Mouse (Mus musculus): ENCODE measurements around the gene Oxct1. TPM values are rescaled to one million over a fixed set of nuclear protein-coding genes. Genes with fewer than 3 reads are reported as not detected.

Gene Oxct1
- polyA plus RNA-seq, 2 experiments = 75.4 to 255 TPM

DNA sequence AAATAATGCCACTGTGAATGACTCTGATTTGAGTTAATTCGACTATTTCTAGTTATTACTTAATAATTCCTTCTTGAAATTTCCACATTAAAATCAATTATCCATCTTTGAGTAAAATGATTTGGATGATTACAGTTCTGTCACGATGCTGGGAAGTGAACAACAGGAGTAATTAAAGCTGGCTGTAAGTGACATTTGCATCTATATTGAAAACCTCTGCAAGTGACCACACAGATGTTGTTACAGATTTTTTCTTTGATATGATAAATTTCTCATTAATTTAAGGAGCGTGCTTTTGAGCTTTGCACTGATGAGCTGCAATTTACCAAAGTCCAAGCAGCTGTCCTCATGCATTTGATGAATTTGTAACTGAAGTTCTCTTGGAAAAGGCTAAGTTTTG lies 64.4 kb downstream of the Oxct1 start:
- 77% methylated on average over 3 of the region's 3 CpGs for whole genome bisulfite sequencing
- no peak for ATAC-seq (ENCODE audit: low FRiP score, low read depth)
- Histone ChIP-seq H3K27ac (replicated peaks; ENCODE audit: low read depth, low read length) (no peak overlapping the region), H3K4me3 (replicated peaks; ENCODE audit: low read length) (no peak overlapping the region), H3K9ac (ENCODE audit: low read depth, low read length, severe bottlenecking) (no peak overlapping the region), H3K4me2 (replicated peaks; ENCODE audit: low read depth, low read length, severe bottlenecking) (no peak overlapping the region), H3K4me1 (ENCODE audit: control insufficient read depth, insufficient read depth, low read length) (no peaks in the 10 kb centered on the region), H3K27me3 (ENCODE audit: control insufficient read depth, insufficient read depth, low read length) (no peaks in the 10 kb centered on the region), H3K36me3 (ENCODE audit: control insufficient read depth, insufficient read depth, low read length) (peaks cover 24% of the 10 kb centered on the region), H3K9me3 (ENCODE audit: control insufficient read depth, low read length) (no peaks in the 10 kb centered on the region)
- no peak for TF ChIP-seq POLR2A (IDR thresholded peaks at IDR 0.05; ENCODE audit: borderline replicate concordance, extremely low read depth, insufficient read depth, insufficient read length)
- DNase-seq (ENCODE audit: low spot score) = no peak

DNA sequence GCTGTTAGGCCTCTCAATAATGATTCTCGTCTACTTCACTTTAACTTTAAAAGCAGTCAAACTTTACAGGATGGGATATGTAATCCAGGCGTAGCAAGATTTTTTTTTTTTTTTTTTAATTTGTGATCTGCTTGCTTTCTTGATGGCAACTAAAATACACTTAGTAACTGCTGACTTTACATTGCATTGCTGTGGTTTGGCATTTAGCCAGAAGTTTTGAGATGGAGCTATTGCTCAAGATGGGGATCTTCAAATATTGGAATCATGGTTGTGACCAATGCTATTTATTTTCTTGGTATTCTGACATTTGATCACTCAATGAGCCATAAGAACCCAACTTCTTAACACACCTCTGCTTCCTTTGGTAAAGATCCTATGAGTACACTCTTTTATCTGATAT lies 66.4 kb downstream of the Oxct1 start:
- no peak overlapping the region for H3K4me2 ChIP-seq (replicated peaks; ENCODE audit: low read depth, low read length, severe bottlenecking)
- no peaks in the 10 kb centered on the region for H3K27me3 ChIP-seq (ENCODE audit: control insufficient read depth, insufficient read depth, low read length)
- no peaks in the 10 kb centered on the region for H3K9me3 ChIP-seq (ENCODE audit: control insufficient read depth, low read length)
- ATAC-seq (ENCODE audit: low FRiP score, low read depth) (no peak), DNase-seq (ENCODE audit: low spot score) (no peak)
- no peak for TF ChIP-seq POLR2A (IDR thresholded peaks at IDR 0.05; ENCODE audit: borderline replicate concordance, extremely low read depth, insufficient read depth, insufficient read length)
- peaks cover 37% of the 10 kb centered on the region for H3K36me3 ChIP-seq (ENCODE audit: control insufficient read depth, insufficient read depth, low read length)
- H3K27ac ChIP-seq (replicated peaks; ENCODE audit: low read depth, low read length) = no peak overlapping the region
- 83% methylated on average over 2 of the region's 2 CpGs for WGBS
- H3K4me1 ChIP-seq (ENCODE audit: control insufficient read depth, insufficient read depth, low read length) = no peaks in the 10 kb centered on the region
- no peak overlapping the region for H3K4me3 ChIP-seq (replicated peaks; ENCODE audit: low read length)
- no peak overlapping the region for H3K9ac ChIP-seq (ENCODE audit: low read depth, low read length, severe bottlenecking)

GRCm38 (mm10) chr15:4100341-4100921 lies 74.2 kb downstream of the Oxct1 start:
- ATAC-seq (ENCODE audit: low FRiP score, low read depth) (no peak), DNase-seq (ENCODE audit: low spot score) (no peak)
- H3K4me1 ChIP-seq (ENCODE audit: control insufficient read depth, insufficient read depth, low read length) = no peaks in the 10 kb centered on the region
- H3K9ac ChIP-seq (ENCODE audit: low read depth, low read length, severe bottlenecking) = no peak overlapping the region
- H3K27ac ChIP-seq (replicated peaks; ENCODE audit: low read depth, low read length) = no peak overlapping the region
- no peak overlapping the region for H3K4me3 ChIP-seq (replicated peaks; ENCODE audit: low read length)
- no peaks in the 10 kb centered on the region for H3K9me3 ChIP-seq (ENCODE audit: control insufficient read depth, low read length)
- no peak overlapping the region for H3K4me2 ChIP-seq (replicated peaks; ENCODE audit: low read depth, low read length, severe bottlenecking)
- H3K27me3 ChIP-seq (ENCODE audit: control insufficient read depth, insufficient read depth, low read length) = no peaks in the 10 kb centered on the region
- TF ChIP-seq POLR2A (IDR thresholded peaks at IDR 0.05; ENCODE audit: borderline replicate concordance, extremely low read depth, insufficient read depth, insufficient read length) = no peak
- WGBS = 89% methylated on average over 10 of the region's 10 CpGs
- peaks cover 56% of the 10 kb centered on the region for H3K36me3 ChIP-seq (ENCODE audit: control insufficient read depth, insufficient read depth, low read length)

DNA sequence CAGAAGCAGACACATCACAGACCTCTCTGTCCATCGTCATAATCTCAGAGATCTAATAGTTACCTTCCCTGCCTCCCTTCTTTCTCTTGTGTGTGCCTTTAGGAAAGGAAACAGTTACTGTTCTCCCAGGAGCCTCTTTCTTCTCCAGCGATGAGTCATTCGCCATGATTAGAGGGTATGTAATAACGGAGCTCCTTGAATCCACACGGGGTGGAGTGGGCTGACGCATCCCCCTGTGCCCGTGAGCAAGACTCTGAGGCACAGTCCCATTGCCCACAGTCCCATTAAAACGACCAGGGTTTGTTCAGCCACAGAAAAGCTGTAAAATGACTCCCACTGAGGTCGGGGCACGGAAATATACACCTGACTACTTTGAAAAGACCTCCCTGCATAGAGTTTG lies 74.8 kb downstream of the Oxct1 start:
- 58% methylated on average over 10 of the region's 10 CpGs for WGBS
- Histone ChIP-seq H3K4me2 (replicated peaks; ENCODE audit: low read depth, low read length, severe bottlenecking) (no peak overlapping the region), H3K4me3 (replicated peaks; ENCODE audit: low read length) (no peak overlapping the region), H3K9me3 (ENCODE audit: control insufficient read depth, low read length) (no peaks in the 10 kb centered on the region), H3K4me1 (ENCODE audit: control insufficient read depth, insufficient read depth, low read length) (no peaks in the 10 kb centered on the region), H3K9ac (ENCODE audit: low read depth, low read length, severe bottlenecking) (no peak overlapping the region), H3K36me3 (ENCODE audit: control insufficient read depth, insufficient read depth, low read length) (peaks cover 52% of the 10 kb centered on the region), H3K27me3 (ENCODE audit: control insufficient read depth, insufficient read depth, low read length) (no peaks in the 10 kb centered on the region), H3K27ac (replicated peaks; ENCODE audit: low read depth, low read length) (no peak overlapping the region)
- DNase-seq (ENCODE audit: low spot score) (no peak), ATAC-seq (ENCODE audit: low FRiP score, low read depth) (no peak)
- no peak for TF ChIP-seq POLR2A (IDR thresholded peaks at IDR 0.05; ENCODE audit: borderline replicate concordance, extremely low read depth, insufficient read depth, insufficient read length)

DNA sequence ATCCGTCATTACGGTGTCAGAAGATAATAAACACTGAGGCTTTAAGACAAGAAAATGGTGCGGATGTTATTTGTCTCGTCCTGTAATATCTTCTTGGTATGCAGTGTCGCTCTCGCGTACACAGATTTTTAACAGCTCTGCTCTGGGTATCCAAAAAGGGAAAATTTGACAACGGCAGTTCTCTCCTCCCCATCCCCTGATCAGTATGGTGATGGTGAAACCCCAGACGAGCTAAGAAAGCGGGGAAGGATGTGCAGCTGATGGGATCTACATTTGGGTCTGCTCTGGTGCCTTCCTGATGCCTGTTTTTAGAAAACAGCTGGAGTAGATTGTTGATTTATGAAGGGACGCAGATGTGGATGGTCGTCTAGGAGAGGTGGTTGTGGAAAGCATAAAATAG lies 78.1 kb downstream of the Oxct1 start:
- 65% methylated on average over 12 of the region's 12 CpGs for WGBS
- H3K27ac ChIP-seq (replicated peaks; ENCODE audit: low read depth, low read length) = no peak overlapping the region
- H3K9ac ChIP-seq (ENCODE audit: low read depth, low read length, severe bottlenecking) = no peak overlapping the region
- no peaks in the 10 kb centered on the region for H3K9me3 ChIP-seq (ENCODE audit: control insufficient read depth, low read length)
- H3K4me1 ChIP-seq (ENCODE audit: control insufficient read depth, insufficient read depth, low read length) = no peaks in the 10 kb centered on the region
- H3K4me2 ChIP-seq (replicated peaks; ENCODE audit: low read depth, low read length, severe bottlenecking) = no peak overlapping the region
- no peak for TF ChIP-seq POLR2A (IDR thresholded peaks at IDR 0.05; ENCODE audit: borderline replicate concordance, extremely low read depth, insufficient read depth, insufficient read length)
- no peak for ATAC-seq (ENCODE audit: low FRiP score, low read depth)
- DNase-seq (ENCODE audit: low spot score) = no peak
- peaks cover 31% of the 10 kb centered on the region for H3K36me3 ChIP-seq (ENCODE audit: control insufficient read depth, insufficient read depth, low read length)
- H3K4me3 ChIP-seq (replicated peaks; ENCODE audit: low read length) = no peak overlapping the region
- no peaks in the 10 kb centered on the region for H3K27me3 ChIP-seq (ENCODE audit: control insufficient read depth, insufficient read depth, low read length)

DNA sequence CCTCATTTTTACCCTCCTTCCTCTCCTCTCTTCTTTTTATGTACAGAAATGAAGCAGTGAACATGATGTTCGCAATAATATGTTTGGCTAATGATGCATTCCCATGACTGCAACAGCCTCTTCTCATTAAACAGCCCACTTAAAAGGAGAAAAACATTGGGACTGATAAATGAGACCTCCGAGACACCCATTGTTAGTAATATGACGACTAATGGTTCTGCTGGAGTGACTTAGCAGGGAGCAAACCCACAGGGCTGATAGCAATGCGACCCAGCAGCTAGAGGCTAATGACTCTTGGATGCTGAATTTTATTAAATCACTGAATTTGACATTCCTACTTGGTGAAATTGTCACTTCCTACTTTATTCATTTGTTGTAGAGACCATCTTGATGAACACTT lies 79.3 kb downstream of the Oxct1 start:
- ATAC-seq (ENCODE audit: low FRiP score, low read depth) (no peak), DNase-seq (ENCODE audit: low spot score) (no peak)
- Histone ChIP-seq H3K9me3 (ENCODE audit: control insufficient read depth, low read length) (no peaks in the 10 kb centered on the region), H3K4me3 (replicated peaks; ENCODE audit: low read length) (no peak overlapping the region), H3K9ac (ENCODE audit: low read depth, low read length, severe bottlenecking) (no peak overlapping the region), H3K36me3 (ENCODE audit: control insufficient read depth, insufficient read depth, low read length) (peaks cover 28% of the 10 kb centered on the region), H3K4me2 (replicated peaks; ENCODE audit: low read depth, low read length, severe bottlenecking) (no peak overlapping the region), H3K27me3 (ENCODE audit: control insufficient read depth, insufficient read depth, low read length) (no peaks in the 10 kb centered on the region), H3K27ac (replicated peaks; ENCODE audit: low read depth, low read length) (no peak overlapping the region), H3K4me1 (ENCODE audit: control insufficient read depth, insufficient read depth, low read length) (no peaks in the 10 kb centered on the region)
- no peak for TF ChIP-seq POLR2A (IDR thresholded peaks at IDR 0.05; ENCODE audit: borderline replicate concordance, extremely low read depth, insufficient read depth, insufficient read length)
- 61% methylated on average over 4 of the region's 4 CpGs for WGBS
